Mouse (Mus musculus) lung, postnatal 0 days (tissue): ENCODE measurements around the gene Ddx39b.

Source experiments
- CTCF ChIP-seq: IDR thresholded peaks from 2 replicates; pipeline ENCODE4 v1.5.1; 2016; ENCODE audit warnings: antibody characterized with exemption, mild to moderate bottlenecking
- EP300 ChIP-seq: IDR thresholded peaks from 2 replicates; pipeline ENCODE4 v1.6.1; 2016; ENCODE audit warnings: antibody characterized with exemption, mild to moderate bottlenecking, control low read depth

GRCm38 (mm10) chr17:35301645-35302258, 60.2 kb downstream of the Ddx39b start:
- 0 out of 2 replicates have a peak, but pooled peaks have one; percentile 11 for TF ChIP-seq EP300
- TF ChIP-seq CTCF, result peak; percentile 91
